Mouse (Mus musculus): ENCODE results near the gene B230217C12Rik. TPM values are rescaled to one million over a fixed set of nuclear protein-coding genes. Genes with fewer than 3 reads are reported as not detected.
"Not testable (repeated sequence)": the region's sequence is repeated elsewhere in the genome, so short reads cannot be mapped to it uniquely, and the experiment has no call there.

The B230217C12Rik gene
- total RNA-seq, 2 experiments from 2014 or later = 3.7 to 4.0 TPM

DNA sequence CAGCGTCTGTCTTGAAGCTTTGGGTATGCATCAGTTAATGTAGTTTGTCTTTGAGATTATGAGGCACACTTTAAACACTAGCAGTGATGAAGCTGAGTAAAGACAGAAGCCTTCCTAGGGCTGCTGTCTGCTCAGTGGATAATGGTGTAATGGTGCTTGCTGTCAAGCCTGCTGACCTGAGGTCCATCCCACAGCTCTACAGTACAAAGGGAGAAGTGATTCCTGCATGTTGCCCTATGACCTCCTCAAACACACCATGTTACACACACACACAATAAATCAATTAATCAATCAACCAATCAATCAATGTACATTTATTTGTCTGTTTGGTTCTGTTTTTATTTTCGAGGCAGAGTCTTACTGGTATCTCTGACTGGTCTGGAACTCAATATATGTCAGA is 21.6 kb downstream of the B230217C12Rik start:
- DNase-seq (ENCODE audit: low spot score in 2 of 2) = no peak

DNA sequence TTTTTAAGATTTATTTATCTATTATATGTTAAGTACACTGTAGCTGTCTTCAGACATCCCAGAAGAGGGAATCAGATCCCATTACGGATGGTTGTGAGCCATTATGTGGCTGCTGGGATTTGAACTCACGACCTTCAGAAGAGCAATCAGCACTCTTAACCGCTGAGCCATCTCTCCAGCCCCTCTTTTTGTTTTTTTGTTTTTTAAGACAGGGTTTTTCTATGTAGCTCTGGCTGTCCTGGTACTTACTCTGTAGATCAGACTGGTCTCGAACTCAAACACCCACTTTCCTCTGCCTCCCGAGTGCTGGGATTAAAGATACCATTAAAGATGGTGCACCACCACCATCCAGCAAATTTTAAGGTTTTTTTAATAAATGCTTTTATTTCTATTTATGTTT is 24.8 kb downstream of the B230217C12Rik start:
- no peak for DNase-seq (ENCODE audit: low spot score in 2 of 2)

DNA sequence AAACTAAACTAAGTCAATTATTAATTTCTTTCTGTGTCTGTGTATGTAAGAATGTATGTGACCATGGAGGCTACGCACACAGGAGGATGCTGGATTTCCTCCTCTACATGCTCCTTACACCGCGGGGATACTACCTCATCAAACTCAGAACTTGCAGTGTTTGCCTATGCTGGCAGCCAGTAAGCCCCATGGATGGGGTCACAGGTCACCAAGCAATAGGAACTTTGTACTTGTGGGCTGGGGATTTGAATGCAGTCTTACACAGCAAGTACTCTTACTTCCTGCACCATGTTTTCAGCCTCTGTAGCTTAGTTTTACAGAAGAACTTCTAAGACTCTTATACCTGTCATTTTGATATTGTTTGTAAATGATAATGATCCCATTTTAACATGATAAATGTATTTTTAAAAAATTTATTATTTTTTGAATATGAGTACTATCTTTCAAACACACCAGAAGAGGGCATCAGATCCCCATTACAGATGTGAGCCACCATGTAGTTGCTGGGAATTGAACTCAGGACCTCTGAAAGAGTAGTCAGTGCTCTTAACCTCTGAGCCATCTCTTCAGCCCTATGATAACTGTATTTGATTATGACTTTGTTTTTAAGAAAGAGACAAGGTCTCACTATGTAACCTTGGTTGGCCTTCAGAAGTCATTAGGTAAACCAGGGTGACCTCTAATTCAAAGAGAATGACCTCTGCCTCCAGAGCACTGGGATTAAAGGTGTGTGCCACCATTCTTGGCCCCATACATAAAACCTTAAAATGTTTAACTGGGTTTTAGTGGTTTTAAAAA is 25.7 kb downstream of the B230217C12Rik start:
- no peak for DNase-seq (ENCODE audit: low spot score in 2 of 2)

DNA sequence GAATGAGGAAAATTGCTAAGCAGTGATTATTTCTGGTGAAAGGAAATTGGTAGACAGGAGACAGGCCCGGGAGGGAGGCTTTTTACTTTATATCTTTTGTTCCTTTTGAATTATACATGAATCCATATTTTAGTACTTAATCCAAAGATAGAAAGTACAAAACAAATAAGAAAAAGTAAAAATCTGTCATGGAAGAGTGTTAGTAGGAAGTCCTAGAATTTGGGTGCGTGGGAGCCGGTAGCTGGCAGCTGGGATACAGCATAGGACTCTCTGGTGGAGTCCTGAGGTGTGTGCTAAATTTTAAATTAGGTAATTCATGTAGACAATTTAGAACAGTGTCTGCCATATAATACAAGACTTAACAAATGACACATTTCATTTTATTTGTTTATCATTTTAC is 27.0 kb downstream of the B230217C12Rik start:
- DNase-seq (ENCODE audit: low spot score in 2 of 2) = no peak

DNA sequence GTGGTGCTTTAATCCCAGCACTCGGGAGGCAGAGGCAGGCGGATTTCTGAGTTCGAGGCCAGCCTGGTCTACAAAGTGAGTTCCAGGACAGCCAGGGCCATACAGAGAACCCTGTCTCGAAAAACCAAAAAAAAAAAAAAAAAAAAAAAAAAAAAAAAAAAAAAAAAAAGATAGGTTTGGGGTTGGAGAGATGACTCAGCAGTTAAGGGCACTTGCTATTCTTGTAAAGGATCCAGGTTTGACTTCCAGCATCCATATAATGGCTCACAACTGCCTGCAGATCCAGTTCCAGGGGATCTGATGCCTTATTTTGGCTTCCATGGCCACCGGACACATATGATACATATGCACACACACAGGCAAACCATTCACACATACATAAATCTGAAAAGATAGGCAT is 31.8 kb downstream of the B230217C12Rik start:
- not testable (repeated sequence) for DNase-seq (ENCODE audit: low spot score in 2 of 2)

DNA sequence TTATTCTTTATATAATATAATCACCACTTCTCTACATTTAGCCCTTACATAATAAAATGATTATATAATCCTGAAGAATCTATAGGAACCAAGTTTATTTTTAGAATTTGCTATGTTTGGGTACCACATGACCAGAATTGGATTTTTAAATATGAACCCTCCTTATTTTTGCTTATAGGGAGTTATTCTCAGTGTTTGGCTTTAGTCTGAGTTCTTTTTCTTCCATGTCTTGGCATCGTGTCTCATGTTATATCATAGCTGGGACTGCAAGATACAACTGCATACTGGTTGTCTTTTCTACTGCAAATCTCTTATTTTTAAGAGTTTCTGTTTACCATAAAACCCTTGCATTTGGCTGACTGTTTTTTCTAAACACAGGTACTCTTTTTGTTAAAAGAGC is 33.8 kb downstream of the B230217C12Rik start:
- DNase-seq (ENCODE audit: low spot score in 2 of 2) = no peak

DNA sequence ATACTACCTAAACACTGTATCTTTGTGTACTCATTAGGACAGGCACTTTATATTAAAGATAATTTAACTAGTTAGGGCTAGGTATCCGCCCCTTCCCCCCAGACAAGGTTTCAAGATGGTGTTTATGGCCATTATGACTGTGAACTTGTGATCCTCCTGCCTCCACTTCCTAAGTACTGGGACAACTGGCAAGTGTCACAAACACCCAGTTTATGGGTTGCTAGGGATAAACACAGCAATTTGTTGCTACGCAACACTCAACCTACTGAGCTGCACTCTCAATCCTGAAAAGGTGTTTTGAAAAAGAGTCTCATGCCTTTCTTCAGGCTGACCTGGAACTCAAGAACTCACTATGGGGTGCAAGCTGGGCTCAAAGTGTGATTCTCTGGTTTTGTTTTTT is 36.8 kb downstream of the B230217C12Rik start:
- no peak for DNase-seq (ENCODE audit: low spot score in 2 of 2)

DNA sequence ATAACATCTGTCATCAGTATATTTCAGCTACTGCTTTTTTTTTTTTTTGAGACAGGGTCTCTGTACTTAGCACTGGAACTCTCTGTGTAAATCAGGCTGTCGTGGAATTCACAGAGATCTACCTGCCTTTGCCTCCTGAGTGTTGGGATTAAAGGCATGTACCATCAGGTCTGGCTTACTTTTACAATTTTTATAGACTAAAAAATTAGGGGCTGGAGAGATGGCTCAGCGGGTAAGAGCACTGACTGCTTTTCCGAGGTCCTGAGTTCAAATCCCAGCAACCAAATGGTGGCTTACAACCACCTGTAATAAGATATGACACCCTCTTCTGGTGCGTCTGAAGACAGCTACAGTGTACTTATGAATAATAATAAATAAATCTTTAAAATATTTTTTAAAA is 39.8 kb downstream of the B230217C12Rik start:
- no peak for DNase-seq (ENCODE audit: low spot score in 2 of 2)

DNA sequence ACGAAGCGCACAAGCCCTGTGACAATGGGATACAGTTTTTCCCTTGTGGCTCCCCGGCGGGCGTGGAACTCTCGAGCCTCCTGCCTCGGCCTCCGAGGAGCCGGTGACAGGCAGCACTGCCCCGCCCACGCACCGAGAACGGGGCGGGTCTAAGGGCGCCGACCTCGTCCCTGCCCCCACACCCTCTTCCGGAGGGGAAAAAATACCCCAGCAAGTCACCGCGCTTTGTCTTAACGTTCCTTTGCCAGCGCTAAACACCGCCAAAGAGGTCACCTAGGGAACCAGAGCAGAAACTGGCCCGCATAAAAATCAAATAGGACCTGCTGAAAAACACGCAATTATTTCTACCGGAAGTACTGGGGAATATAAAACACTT is 43.0 kb downstream of the B230217C12Rik start:
- DNase-seq (ENCODE audit: low spot score in 2 of 2) = peak; percentile 66 to 76

DNA sequence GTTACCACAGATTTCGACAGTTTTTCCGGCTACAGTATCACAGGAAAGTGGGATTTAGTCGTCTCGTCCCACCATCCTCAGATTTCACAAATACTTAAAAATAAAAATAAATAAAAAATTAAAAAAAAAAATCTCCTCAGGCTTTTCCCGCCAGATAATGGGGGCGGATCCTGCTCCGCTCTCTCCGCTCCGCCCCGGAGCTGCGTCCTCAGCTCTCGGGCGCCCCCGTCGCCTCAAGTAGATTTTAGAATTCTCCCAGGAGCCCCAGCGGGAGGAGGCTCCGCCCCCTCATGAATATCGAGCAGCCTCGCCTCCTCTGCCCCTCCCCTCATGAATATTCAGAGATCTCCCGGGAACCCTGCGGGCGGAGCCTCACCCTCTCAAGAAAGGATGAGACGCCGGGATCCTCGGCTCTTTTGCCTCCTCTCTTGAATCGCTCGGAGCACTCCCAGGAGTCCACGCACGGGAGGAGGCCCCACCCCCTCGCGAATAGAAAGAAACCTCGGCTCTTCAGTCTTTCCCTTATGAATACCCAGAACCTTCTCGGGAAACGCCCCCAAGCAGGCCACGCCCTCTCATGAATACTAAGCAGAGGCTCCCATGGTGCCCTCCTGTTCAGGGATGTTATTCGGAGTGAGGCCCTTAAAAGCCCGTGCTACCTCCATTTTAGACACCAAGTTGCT is 43.5 kb downstream of the B230217C12Rik start, which contains the start of gene Fbxo47:
TSS of gene Fbxo47 (minus strand) at position 237 of the 683 bp plus-strand sequence.
- peak; percentile 90 to 93 for DNase-seq (ENCODE audit: low spot score in 2 of 2)

DNA sequence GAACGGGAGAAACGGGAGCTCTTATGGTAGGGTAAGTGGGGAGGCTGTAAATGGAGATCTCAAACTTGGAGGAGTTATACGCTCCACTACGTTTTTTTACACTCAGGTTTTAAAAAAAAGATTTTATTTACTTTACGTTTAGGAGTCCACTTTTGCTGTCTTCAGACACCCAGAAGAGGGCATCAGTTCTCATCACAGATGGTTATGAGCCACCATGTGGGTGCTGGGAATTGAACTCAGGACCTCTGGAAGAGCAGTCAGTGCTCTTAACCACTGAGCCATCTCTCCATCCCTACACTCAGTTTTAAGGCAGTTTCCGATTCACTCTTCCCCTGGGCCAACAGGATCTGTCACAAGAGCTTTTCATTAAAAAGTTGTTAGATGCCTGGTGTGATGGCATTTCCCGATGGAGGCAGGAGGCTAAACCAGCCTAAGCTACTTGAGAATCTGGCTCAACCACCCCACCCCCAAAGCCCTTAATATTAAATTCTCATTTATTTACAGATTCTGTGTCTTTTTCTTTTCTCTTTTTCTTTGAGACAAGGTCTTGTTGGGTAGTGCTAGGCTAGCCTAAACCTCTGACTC is 44.1 kb downstream of the B230217C12Rik start:
- DNase-seq (ENCODE audit: low spot score in 2 of 2) = no peak

DNA sequence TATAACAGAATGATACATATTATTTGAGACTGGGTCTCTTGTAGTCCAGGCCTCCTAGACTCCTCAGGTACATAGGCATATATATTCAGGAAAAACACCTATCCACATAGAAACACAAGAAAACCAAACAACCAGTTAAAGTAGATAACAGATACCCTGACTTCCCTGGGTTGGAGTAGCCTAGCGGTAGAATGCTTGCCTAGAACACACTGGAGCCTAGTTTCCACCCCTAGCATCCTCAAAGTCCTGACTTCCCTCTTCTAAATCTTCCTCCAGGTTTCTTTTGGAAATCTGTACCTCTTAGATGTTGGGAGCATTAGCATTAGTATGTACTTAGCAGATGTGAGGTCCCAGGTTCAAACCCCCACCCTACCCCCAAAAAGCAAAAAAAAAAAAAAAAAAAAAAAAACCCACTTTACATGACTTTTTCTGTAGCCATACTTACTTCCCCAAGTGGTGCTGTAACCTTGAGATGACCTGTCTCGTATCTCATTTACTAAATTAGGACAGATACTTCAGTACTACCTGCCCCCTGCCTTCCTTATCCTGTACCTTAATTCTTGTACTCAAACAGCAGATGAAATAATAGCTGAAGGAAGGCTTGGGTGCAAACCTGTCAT is 44.8 kb downstream of the B230217C12Rik start:
- no peak for DNase-seq (ENCODE audit: low spot score in 2 of 2)

DNA sequence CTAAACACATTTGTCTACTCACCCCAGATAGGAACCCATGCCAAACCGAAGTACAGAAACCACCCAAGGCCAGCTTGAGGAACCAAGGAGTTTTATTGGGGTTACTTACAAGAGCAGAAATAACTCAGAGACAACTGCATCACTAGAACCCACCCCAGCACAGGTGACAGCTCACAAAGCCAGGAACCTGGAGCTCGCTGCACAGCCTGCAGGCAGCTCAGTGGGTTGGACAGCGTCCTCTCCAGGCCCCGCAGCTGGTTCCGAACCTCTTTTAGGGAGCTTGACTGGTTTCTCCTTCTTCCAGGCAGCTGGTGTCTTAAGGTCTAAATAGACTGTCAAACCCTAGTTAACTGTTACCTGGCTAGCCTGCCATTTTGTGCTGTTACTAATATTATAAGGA is 51.2 kb downstream of the B230217C12Rik start:
- DNase-seq (ENCODE audit: low spot score in 2 of 2) = peak in 1 of 2 experiments; percentile 10

Other genes starting within 250 kb of the B230217C12Rik start
- gene Epop, start 211.1 kb upstream of the B230217C12Rik start, total RNA-seq (2021) = 1 to 10 TPM; 5.5 to 8.2 TPM
- 10 to 100 TPM; 42.4 to 44.0 TPM for gene Mllt6, start 177.4 kb upstream of the B230217C12Rik start, total RNA-seq (2021)
- gene Cisd3, start 155.0 kb upstream of the B230217C12Rik start, total RNA-seq (2021) = 100 to 1,000 TPM; 165 to 273 TPM
- 10 to 100 TPM; 18.6 to 19.5 TPM for gene Pcgf2, start 140.3 kb upstream of the B230217C12Rik start, total RNA-seq (2021)
- gene Psmb3, start 137.4 kb upstream of the B230217C12Rik start, total RNA-seq (2021) = 100 to 1,000 TPM; 221 to 238 TPM
- 10 to 100 TPM; 22.4 to 26.5 TPM for gene Pip4k2b, start 96.1 kb upstream of the B230217C12Rik start, total RNA-seq (2021)
- gene Cwc25, start 74.2 kb upstream of the B230217C12Rik start, total RNA-seq (2021) = 10 to 100 TPM; 18.2 to 21.1 TPM
- not detected for gene 1700001P01Rik, start 64.9 kb upstream of the B230217C12Rik start, total RNA-seq (2021)
- 100 to 1,000 TPM; 830 to 834 TPM for gene Rpl23, start 58.3 kb upstream of the B230217C12Rik start, total RNA-seq (2021)
- 100 to 1,000 TPM in 1 of 2 experiments, 10 to 100 TPM in 1; 94.0 to 145 TPM for gene Lasp1, start 41.8 kb upstream of the B230217C12Rik start, total RNA-seq (2021)
- gene Fbxo47, start 43.4 kb downstream of the B230217C12Rik start, total RNA-seq (2021) = 1 to 10 TPM in 1 of 2 experiments, under 1 TPM in 1; 0.58 to 1.2 TPM
- gene Plxdc1, start 145.7 kb downstream of the B230217C12Rik start, total RNA-seq (2021) = 10 to 100 TPM in 1 of 2 experiments, 1 to 10 TPM in 1; 6.9 to 16.2 TPM
- gene Arl5c, start 155.4 kb downstream of the B230217C12Rik start, total RNA-seq (2021) = under 1 TPM; 0.45 to 0.63 TPM
- gene Cacnb1, start 182.3 kb downstream of the B230217C12Rik start, total RNA-seq (2021) = 10 to 100 TPM in 1 of 2 experiments, 1 to 10 TPM in 1; 8.6 to 10.1 TPM
- 1,000 to 10,000 TPM; 1,100 to 1,184 TPM for gene Rpl19, start 185.9 kb downstream of the B230217C12Rik start, total RNA-seq (2021)
- gene Stac2, start 212.7 kb downstream of the B230217C12Rik start, total RNA-seq (2021) = 10 to 100 TPM in 1 of 2 experiments, 1 to 10 TPM in 1; 5.0 to 12.3 TPM

Data from adrenal gland, adult 18-20 months (tissue).